Mouse (Mus musculus): ENCODE results near the gene Gck. TPM values are rescaled to one million over a fixed set of nuclear protein-coding genes. Genes with fewer than 3 reads are reported as not detected.

The Gck gene
- polyA plus RNA-seq, 1 experiment from 2014 or later, result 1.2 TPM

- no peaks in the 10 kb centered on the region for H3K9me3 ChIP-seq (ENCODE audit: low read length)
- DNase-seq (ENCODE audit: low spot score) (no peak), ATAC-seq (no peak)
- TF ChIP-seq CTCF (IDR thresholded peaks at IDR 0.05), result no peak
- H3K9ac ChIP-seq (replicated peaks; ENCODE audit: low read depth), result no peak overlapping the region
- no peaks in the 10 kb centered on the region for H3K4me1 ChIP-seq (ENCODE audit: insufficient read depth, low read depth, low read length)
- H3K4me3 ChIP-seq (ENCODE audit: low read depth, low read length), result no peak overlapping the region
- no peaks in the 10 kb centered on the region for H3K27me3 ChIP-seq (replicated peaks; ENCODE audit: insufficient read depth, low read length)
- 95% methylated on average over 1 of the region's 1 CpGs for WGBS
- no peak overlapping the region for H3K4me2 ChIP-seq (replicated peaks; ENCODE audit: low read depth, low read length)
- H3K36me3 ChIP-seq (ENCODE audit: insufficient read depth, low read length), result no peaks in the 10 kb centered on the region
- no peak overlapping the region for H3K27ac ChIP-seq (ENCODE audit: low read length)
Measured at GRCm38 (mm10) chr11:5930578-5930977, 19.3 kb downstream of the Gck start.

- ATAC-seq (no peak), DNase-seq (ENCODE audit: low spot score) (no peak)
- no peaks in the 10 kb centered on the region for H3K4me1 ChIP-seq (ENCODE audit: insufficient read depth, low read depth, low read length)
- H3K27me3 ChIP-seq (replicated peaks; ENCODE audit: insufficient read depth, low read length), result no peaks in the 10 kb centered on the region
- no peak overlapping the region for H3K4me2 ChIP-seq (replicated peaks; ENCODE audit: low read depth, low read length)
- TF ChIP-seq CTCF (IDR thresholded peaks at IDR 0.05) (no peak), EP300 (IDR thresholded peaks at IDR 0.05) (no peak)
- H3K27ac ChIP-seq (ENCODE audit: low read length), result no peak overlapping the region
- 76% methylated on average over 3 of the region's 3 CpGs for WGBS
- no peaks in the 10 kb centered on the region for H3K36me3 ChIP-seq (ENCODE audit: insufficient read depth, low read length)
- H3K9ac ChIP-seq (replicated peaks; ENCODE audit: low read depth), result no peak overlapping the region
- H3K4me3 ChIP-seq (ENCODE audit: low read depth, low read length), result no peak overlapping the region
- H3K9me3 ChIP-seq (ENCODE audit: low read length), result no peaks in the 10 kb centered on the region
Measured at GRCm38 (mm10) chr11:5926696-5927220, 23.1 kb downstream of the Gck start.

- H3K4me2 ChIP-seq (replicated peaks; ENCODE audit: low read depth, low read length), result no peak overlapping the region
- TF ChIP-seq CTCF (IDR thresholded peaks at IDR 0.05) (no peak), EP300 (IDR thresholded peaks at IDR 0.05) (no peak)
- H3K4me1 ChIP-seq (ENCODE audit: insufficient read depth, low read depth, low read length), result no peaks in the 10 kb centered on the region
- H3K36me3 ChIP-seq (ENCODE audit: insufficient read depth, low read length), result no peaks in the 10 kb centered on the region
- no peak overlapping the region for H3K27ac ChIP-seq (ENCODE audit: low read length)
- H3K9ac ChIP-seq (replicated peaks; ENCODE audit: low read depth), result no peak overlapping the region
- H3K27me3 ChIP-seq (replicated peaks; ENCODE audit: insufficient read depth, low read length), result no peaks in the 10 kb centered on the region
- 56% methylated on average over 8 of the region's 8 CpGs for WGBS
- H3K4me3 ChIP-seq (ENCODE audit: low read depth, low read length), result no peak overlapping the region
- ATAC-seq, result no peak
- DNase-seq (ENCODE audit: low spot score), result no peak
- H3K9me3 ChIP-seq (ENCODE audit: low read length), result no peaks in the 10 kb centered on the region
Measured at GRCm38 (mm10) chr11:5924699-5925098, 25.2 kb downstream of the Gck start.

- ATAC-seq (peak; percentile 46; the same call in 1 of the 2 replicates), DNase-seq (ENCODE audit: low spot score) (peak; percentile 22)
- no peak overlapping the region for H3K9ac ChIP-seq (replicated peaks; ENCODE audit: low read depth)
- H3K4me3 ChIP-seq (ENCODE audit: low read depth, low read length), result no peak overlapping the region
- no peak overlapping the region for H3K4me2 ChIP-seq (replicated peaks; ENCODE audit: low read depth, low read length)
- H3K9me3 ChIP-seq (ENCODE audit: low read length), result no peaks in the 10 kb centered on the region
- WGBS, result 40% methylated on average over 16 of the region's 17 CpGs
- no peaks in the 10 kb centered on the region for H3K4me1 ChIP-seq (ENCODE audit: insufficient read depth, low read depth, low read length)
- H3K27ac ChIP-seq (ENCODE audit: low read length), result no peak overlapping the region
- no peaks in the 10 kb centered on the region for H3K36me3 ChIP-seq (ENCODE audit: insufficient read depth, low read length)
- no peaks in the 10 kb centered on the region for H3K27me3 ChIP-seq (replicated peaks; ENCODE audit: insufficient read depth, low read length)
- no peak for TF ChIP-seq EP300 (IDR thresholded peaks at IDR 0.05)
Measured at GRCm38 (mm10) chr11:5920323-5920960, 29.4 kb downstream of the Gck start.

DNA sequence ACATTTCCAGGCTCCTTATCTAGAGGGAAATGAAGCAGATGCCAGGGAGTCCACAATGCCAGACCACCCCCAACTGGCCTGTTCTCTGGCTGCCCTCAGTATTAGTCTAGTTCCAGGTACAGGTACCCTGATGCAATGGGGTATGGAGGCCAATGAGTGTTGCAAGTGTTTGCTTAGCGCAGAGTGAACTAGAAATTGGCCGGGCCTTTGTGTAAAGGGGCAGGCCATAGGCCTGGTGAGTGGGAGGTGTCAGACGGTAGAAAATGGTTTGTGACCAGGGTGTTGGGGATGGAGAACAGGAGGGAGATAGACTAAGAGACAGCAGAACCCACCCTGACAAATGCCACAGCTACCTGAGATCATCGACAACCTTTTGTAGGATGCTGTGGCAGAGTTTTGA, 30.3 kb downstream of the Gck start:
- no peaks in the 10 kb centered on the region for H3K4me1 ChIP-seq (ENCODE audit: insufficient read depth, low read depth, low read length)
- DNase-seq (ENCODE audit: low spot score) (peak; percentile 54), ATAC-seq (peak; percentile 76)
- H3K9me3 ChIP-seq (ENCODE audit: low read length), result no peaks in the 10 kb centered on the region
- WGBS, result 77% methylated on average over 4 of the region's 4 CpGs
- no peaks in the 10 kb centered on the region for H3K36me3 ChIP-seq (ENCODE audit: insufficient read depth, low read length)
- H3K27me3 ChIP-seq (replicated peaks; ENCODE audit: insufficient read depth, low read length), result no peaks in the 10 kb centered on the region
- no peak overlapping the region for H3K4me3 ChIP-seq (ENCODE audit: low read depth, low read length)
- TF ChIP-seq EP300 (IDR thresholded peaks at IDR 0.05), result no peak
- no peak for TF ChIP-seq CTCF (IDR thresholded peaks at IDR 0.05)
- no peak overlapping the region for H3K27ac ChIP-seq (ENCODE audit: low read length)
- H3K9ac ChIP-seq (replicated peaks; ENCODE audit: low read depth), result no peak overlapping the region
- H3K4me2 ChIP-seq (replicated peaks; ENCODE audit: low read depth, low read length), result no peak overlapping the region

DNA sequence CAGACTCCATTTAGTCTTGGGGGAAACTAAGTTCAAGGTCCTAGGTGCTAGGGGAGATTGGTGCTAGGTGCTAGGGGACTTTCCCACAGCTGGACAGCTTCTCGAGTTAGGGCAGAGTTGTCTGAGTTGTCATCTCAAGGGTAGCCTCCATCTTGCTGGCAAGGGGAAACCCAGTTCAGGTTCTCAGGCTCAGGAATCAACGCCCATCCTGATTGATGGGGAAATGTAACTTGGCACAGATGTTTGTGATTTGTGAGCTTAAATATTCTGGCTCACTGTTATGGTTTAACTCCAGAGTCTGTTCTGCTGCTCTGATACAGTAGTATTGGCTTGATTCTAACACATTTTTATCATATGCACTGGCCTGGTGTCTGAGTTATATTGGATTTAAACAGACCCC, 31.8 kb downstream of the Gck start:
- TF ChIP-seq CTCF (IDR thresholded peaks at IDR 0.05) (no peak), EP300 (IDR thresholded peaks at IDR 0.05) (no peak)
- Histone ChIP-seq H3K9me3 (ENCODE audit: low read length) (no peaks in the 10 kb centered on the region), H3K36me3 (ENCODE audit: insufficient read depth, low read length) (no peaks in the 10 kb centered on the region), H3K9ac (replicated peaks; ENCODE audit: low read depth) (no peak overlapping the region), H3K4me1 (ENCODE audit: insufficient read depth, low read depth, low read length) (no peaks in the 10 kb centered on the region), H3K4me2 (replicated peaks; ENCODE audit: low read depth, low read length) (no peak overlapping the region), H3K27me3 (replicated peaks; ENCODE audit: insufficient read depth, low read length) (no peaks in the 10 kb centered on the region), H3K27ac (ENCODE audit: low read length) (no peak overlapping the region), H3K4me3 (ENCODE audit: low read depth, low read length) (no peak overlapping the region)
- ATAC-seq, result no peak
- 66% methylated on average over 2 of the region's 2 CpGs for WGBS
- DNase-seq (ENCODE audit: low spot score), result no peak

DNA sequence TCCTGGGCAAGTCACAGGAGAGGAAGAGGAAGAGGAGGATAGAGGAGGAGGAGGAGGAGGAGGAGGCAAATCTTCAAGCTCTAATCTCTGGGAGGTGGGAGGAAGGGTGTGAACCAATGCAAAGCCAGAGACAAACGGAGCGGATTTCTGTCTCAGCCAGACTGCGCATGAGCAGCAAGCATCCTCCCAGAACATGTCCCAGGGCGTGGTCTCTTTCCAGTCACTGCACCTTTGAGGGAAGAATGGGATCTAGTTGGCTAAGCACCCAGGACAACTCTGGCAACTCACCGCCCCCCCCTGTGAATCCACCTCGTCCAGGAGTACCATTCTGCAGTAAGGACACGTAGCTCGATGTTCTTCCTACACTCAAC, 33.7 kb downstream of the Gck start:
- TF ChIP-seq CTCF (IDR thresholded peaks at IDR 0.05) (no peak), EP300 (IDR thresholded peaks at IDR 0.05) (no peak)
- no peak overlapping the region for H3K27ac ChIP-seq (ENCODE audit: low read length)
- no peaks in the 10 kb centered on the region for H3K9me3 ChIP-seq (ENCODE audit: low read length)
- DNase-seq (ENCODE audit: low spot score) (no peak), ATAC-seq (no peak)
- WGBS, result 74% methylated on average over 8 of the region's 8 CpGs
- H3K4me1 ChIP-seq (ENCODE audit: insufficient read depth, low read depth, low read length), result no peaks in the 10 kb centered on the region
- H3K9ac ChIP-seq (replicated peaks; ENCODE audit: low read depth), result no peak overlapping the region
- no peak overlapping the region for H3K4me2 ChIP-seq (replicated peaks; ENCODE audit: low read depth, low read length)
- H3K27me3 ChIP-seq (replicated peaks; ENCODE audit: insufficient read depth, low read length), result no peaks in the 10 kb centered on the region
- H3K36me3 ChIP-seq (ENCODE audit: insufficient read depth, low read length), result no peaks in the 10 kb centered on the region
- no peak overlapping the region for H3K4me3 ChIP-seq (ENCODE audit: low read depth, low read length)
